Mouse (Mus musculus): ENCODE results near the gene Lgalsl.

DNA sequence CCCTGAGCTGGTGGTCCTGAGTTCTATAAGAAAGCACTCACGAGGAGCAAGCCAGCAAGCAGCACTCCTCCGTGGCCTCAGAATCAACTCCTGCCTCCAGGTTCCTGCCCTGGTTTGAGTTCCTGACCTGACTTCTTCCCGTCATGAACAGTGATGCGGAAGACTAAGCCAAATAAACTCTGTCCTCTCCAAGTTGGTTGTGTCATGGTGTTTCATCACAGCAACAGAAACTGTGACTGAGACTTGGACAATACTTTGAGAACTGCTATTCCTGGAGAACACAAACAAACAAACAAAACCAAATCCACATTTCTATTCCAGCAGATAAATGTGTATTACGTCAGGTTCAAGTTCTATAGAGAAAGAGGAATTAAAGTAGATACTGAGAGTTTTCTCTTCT, 31.2 kb upstream of the Lgalsl start:
- TF ChIP-seq POLR2A (IDR thresholded peaks at IDR 0.05; ENCODE audit: control insufficient read depth in 1 of 2, insufficient read depth in 1 of 2, low read depth in 1 of 2, low read length in 2 of 2, poor library complexity in 1 of 2) (no peak), E2F4 (IDR thresholded peaks at IDR 0.05; ENCODE audit: borderline replicate concordance, low read depth, low read length) (no peak), TCF12 (IDR thresholded peaks at IDR 0.05; ENCODE audit: low read depth, low read length) (no peak), ZNF384 (IDR thresholded peaks at IDR 0.05; ENCODE audit: low read depth, low read length) (no peak), GABPA (IDR thresholded peaks at IDR 0.05; ENCODE audit: low read depth, low read length) (no peak), CTCF (IDR thresholded peaks at IDR 0.05 in 2 of 3, conservative IDR thresholded peaks at IDR 0.05 in 1 of 3; ENCODE audit: control insufficient read depth in 1 of 3, insufficient read depth in 1 of 3, low read depth in 2 of 3, low read length in 3 of 3, poor library complexity in 1 of 3, severe bottlenecking in 1 of 3) (no peak), TBP (IDR thresholded peaks at IDR 0.05; ENCODE audit: low read depth, low read length) (no peak), MAFK (IDR thresholded peaks at IDR 0.05; ENCODE audit: borderline replicate concordance, low read depth, low read length) (no peak), GATA1 (IDR thresholded peaks at IDR 0.05; ENCODE audit: low read depth, low read length) (no peak)

Measured in MEL (cell line).